Mouse (Mus musculus) cerebellum, adult 11-12 months (tissue): Measurements from ENCODE around the gene Impg1.
A peak's percentile ranks its signal among the peaks of the same experiment; 100 is the strongest.

Source experiments
- DNase-seq: peaks from one replicate; pipeline ENCODE4 v3.0.0; 2022

The Impg1 gene

GRCm38 (mm10) chr9:80342520-80342919, 122.8 kb downstream of the Impg1 start:
- no peak for DNase-seq

GRCm38 (mm10) chr9:80341756-80342155, 123.5 kb downstream of the Impg1 start:
- no peak for DNase-seq

DNA sequence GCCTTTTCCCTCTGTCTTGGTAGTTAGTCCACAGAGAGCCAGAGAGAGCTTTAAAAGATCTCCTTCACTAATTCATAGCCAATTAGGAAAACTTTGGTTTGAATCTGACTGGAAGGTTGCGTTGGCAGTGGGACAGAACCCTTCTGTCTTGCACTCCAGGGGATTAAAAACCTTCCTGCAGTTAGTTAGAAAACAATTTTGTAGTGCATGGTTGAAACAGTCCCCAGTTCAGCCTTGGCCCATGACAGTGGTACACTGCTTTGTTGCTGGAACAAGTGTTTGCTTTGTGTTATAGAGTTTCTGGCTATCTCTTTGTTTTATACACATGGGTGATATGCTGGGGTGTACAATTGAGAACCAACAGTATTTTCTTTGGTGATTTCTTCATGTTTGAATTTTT, 124.4 kb downstream of the Impg1 start:
- DNase-seq, result no peak

DNA sequence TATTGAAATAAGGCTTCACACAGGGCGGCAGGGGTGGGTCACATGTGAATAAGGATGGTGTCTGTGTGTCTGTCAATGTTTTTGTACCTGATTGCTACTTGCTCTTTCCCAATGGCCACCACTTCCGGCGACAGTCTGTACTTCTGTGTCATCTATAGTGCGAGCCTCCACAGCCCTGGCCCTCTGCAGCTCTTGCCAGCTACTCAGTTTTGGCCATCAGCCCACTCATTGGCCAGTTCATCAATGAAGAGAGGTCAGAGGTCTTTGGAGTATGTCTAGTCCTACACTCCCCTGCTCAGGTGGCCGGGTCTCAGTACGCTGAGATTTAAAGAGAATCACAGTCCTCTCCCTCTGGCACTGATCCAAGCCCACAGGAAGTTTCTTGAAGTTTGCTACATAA, 127.3 kb downstream of the Impg1 start:
- no peak for DNase-seq

GRCm38 (mm10) chr9:80335660-80336357, 129.5 kb downstream of the Impg1 start:
- DNase-seq, result no peak

DNA sequence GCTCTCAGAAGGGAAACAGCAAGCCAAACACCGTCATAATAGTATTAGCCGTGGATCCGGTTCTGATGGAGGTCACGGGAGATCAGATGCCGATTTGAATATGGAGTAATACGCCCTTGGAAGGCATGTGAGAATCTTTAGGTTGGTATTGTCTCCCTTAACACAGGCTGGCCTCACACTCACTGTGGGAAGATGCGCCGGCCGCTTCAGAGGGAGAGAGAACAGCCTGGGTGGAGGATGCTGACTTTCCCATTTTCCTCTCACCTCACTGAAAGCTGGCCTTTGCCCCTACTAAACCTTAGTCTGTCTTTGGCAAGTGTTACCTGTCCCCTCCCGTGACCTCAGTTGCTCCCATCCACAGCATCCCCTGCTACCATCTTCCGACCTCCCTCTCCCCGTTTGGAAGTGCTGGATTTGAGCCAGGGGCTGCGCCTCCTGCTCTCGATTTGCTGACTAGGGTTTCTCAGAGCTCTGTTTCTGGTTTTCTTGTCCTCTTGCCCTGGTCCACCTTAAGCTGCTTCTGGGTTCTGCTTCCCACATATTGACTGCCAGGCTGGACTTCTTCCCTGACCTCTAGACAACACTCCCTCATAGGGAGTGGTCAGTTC, 131.2 kb downstream of the Impg1 start:
- no peak for DNase-seq

DNA sequence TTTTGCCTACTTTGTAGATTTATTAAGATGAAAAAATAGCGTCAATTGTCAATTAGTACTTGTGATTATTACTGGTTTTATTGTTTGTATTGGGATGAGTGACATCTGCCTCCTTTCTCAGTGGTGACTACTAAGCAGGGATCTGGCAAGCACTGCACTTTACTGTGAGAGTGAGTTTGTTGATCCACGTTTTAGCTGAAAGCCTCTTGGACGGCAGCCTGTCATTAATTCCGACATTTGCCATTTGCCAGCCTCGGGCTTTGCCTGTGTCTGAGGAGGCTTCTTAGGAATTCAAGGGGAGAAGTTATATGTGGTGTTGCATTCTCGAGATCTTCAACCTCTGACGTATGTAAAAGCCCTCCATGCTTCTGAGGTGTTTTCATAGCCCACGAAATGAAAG, 131.8 kb downstream of the Impg1 start:
- DNase-seq, result no peak

DNA sequence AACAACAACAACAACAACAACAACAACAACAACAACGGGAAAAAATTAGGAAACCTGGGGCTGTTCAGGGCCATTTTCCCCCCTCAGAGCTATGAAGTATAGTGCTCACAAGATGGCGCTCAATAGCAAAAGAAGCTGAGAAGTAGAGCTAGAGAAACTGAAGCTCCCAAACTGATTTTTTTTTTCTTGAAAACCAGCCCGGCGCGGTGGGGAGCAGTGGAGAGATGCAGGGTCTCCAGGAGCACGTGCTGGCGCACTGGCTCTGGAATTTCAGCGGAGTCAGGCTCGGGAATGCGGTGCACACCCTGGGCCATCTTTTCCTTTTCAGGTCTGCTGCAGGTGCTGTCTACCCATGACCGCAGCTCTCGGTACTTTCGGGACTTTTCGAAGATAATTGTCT, 133.1 kb downstream of the Impg1 start:
- no peak for DNase-seq

DNA sequence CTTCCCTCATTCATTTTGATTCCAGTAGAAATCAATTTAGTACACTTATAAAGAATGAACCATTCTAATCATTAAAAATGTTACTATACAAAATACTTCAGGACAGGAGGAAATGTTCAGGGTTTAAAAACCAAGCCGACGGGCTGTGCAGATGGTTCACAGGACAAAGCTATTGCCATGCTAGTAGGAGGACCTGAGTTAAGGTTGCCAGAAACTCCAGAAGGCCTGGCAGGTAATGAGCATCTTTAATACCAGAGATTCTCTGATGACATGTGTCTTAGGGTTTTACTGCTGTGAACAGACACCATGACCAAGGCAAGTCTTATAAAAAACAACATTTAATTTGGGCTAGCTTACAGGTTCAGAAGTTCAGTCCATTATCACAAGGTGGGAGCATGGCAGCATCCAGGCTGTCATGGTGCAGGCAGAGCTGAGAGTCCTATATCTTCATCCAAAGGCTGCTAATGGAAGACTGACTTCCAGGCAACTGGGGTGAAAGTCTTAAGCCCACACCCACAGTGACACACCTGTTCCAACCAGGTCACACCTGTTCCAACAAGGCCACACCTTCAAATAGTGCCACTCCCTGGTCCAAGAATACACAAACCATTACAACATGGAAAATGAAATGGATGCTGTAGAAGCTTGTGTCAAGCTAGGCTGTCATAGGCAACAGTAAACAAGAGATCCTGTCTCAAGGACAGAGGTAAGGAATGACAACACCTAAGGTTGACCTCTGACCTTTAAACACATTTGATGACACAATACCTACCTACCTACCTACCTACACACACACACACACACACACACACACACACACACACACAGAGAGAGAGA, 144.0 kb downstream of the Impg1 start:
- peak; percentile 8 for DNase-seq

- DNase-seq, result no peak
Measured at GRCm38 (mm10) chr9:80318027-80318426, 147.3 kb downstream of the Impg1 start.

DNA sequence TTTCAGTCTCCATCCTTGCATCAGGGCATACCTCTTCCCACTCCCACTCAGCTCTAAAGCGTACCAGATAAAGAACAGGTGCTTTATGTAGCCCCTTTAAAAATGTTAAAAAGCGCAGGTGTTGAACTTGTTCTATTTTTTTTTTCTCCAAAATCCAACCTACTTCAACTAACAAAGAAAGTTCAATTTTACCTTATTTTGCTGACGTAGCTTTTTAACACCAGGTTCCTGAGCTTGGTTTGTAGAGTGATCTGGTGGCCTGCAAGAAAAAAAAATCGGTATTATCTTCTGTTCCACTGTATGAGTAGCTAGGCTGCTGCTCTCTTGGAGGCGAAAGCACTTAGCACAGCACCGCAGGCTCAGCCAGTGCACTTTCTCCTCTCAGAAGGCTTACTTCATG, 149.4 kb downstream of the Impg1 start:
- DNase-seq, result no peak

DNA sequence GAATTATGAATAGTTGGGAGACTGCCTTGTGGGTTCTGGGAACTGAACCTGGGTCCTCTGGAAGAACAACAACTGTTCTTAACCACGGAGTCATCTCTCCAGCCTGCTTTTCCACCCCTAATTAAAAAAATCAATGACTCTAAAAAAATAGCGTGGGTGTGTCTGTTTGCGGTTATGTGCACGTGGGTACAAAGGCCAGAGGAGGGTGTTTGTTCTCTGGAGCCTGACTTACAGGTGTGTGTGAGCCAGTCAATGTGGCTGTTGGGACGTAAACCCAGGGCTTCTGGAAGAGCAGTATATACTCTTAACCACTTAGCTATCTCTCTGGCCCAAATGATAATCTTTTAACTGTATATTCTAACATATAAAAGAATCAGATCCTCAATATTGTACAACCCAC, 151.7 kb downstream of the Impg1 start:
- DNase-seq, result no peak

DNA sequence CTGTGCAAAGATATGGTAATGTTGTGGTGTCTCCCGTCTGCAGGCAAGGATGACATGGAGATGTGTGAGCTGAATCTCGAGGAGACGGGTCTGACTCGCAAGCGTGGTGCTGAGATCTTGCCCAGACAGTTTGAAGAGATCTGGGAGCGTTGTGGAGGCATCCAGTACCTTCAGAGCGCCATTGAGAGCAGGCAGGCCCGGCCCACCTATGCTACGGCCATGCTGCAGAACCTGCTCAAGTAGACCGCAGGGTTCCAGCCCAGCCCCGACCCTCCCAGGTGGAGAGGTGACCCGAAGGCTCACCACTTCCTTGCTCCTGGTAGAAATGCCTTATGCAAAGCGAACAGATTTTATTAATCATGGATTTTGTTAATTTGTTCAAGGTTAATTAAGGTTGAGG, 157.7 kb downstream of the Impg1 start:
- DNase-seq, result no peak

DNA sequence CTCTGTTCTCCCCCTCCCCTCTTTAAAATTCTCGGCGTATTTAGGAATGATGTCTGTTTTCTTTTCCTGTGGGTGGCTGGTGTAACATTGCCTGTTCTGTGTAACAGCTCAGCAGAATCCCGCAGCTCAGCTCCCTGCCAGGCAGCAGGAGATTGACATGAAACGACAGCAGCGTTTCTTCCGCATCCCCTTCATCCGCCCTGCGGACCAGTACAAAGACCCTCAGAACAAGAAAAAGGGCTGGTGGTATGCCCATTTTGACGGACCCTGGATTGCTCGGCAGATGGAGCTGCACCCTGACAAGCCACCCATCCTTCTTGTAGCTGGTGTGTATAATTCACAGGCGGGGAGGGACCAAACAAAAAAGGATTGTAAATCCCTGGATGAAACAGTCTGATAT, 158.4 kb downstream of the Impg1 start:
- DNase-seq, result no peak

GRCm38 (mm10) chr9:80306390-80306789, 158.9 kb downstream of the Impg1 start:
- no peak for DNase-seq

- no peak for DNase-seq
Measured at GRCm38 (mm10) chr9:80303518-80303917, 161.8 kb downstream of the Impg1 start.

GRCm38 (mm10) chr9:80299031-80299430, 166.2 kb downstream of the Impg1 start:
- DNase-seq, result no peak

- no peak for DNase-seq
Measured at GRCm38 (mm10) chr9:80296086-80296485, 169.2 kb downstream of the Impg1 start.

GRCm38 (mm10) chr9:80293056-80293584, 172.2 kb downstream of the Impg1 start:
- no peak for DNase-seq

DNA sequence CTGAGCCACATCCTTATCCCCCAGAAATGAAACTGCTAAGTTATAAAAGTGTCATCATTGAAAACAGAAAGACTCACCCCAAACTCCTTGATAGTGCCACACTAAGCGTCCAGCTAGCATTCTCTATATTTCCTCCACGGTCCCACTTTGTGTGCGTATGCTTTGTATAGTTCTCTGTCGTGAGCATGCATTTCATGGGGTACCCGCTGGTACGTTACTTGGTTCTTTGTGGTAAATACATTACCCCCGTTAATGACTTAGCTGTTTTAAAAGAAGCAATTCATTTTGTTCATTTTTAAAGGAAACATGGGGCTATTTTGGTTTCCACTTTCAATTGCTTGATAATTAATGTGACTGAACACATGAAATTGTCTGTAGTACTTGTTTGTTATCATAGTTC, 178.4 kb downstream of the Impg1 start:
- no peak for DNase-seq

GRCm38 (mm10) chr9:80284539-80285174, 180.6 kb downstream of the Impg1 start:
- DNase-seq, result no peak

- no peak for DNase-seq
Measured at GRCm38 (mm10) chr9:80282426-80282825, 182.9 kb downstream of the Impg1 start.

DNA sequence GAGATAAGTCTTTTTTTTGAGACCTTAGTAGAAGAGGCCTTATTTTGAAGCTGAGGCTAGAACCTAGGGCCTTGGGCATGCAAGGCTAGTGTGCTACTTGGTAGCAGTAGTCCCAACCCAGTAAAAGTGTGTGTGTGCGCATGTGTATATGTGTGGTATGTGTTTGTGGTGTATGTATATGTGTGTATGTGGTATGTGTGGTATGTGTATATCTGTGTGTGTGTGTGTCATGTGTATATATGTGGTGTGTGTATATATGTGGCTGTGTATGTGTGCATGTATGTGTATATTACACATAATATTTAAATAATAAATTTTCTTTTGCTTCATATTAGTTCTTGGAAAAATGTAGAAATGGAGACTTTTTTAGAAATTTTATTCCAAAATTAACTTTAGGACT, 184.6 kb downstream of the Impg1 start:
- DNase-seq, result no peak
